Mouse (Mus musculus): ENCODE results near the gene Mta3. TPM values are rescaled to one million over a fixed set of nuclear protein-coding genes. Genes with fewer than 3 reads are reported as not detected.

Gene Mta3
- polyA plus RNA-seq, 1 experiment from 2014 or later, result 42.2 TPM

DNA sequence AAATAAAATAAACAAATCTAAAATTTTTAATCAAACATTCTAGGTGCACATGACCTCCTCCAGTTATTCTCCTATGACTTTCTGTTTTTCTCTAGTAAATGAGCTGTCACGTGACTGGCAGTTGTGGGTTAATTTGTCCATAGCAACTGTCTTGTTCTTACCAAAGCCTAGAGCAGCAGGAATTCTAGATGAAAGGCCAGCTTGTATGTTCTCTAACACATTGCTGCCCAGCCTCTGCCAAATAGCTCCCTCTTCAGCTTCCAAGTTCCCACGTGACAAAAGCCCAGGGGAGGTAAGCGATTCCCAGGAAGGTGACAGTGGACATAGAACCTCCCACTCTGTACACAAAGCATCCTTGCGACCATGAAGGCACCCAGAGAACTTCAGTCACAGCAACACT lies 128.2 kb downstream of the Mta3 start:
- no peak for TF ChIP-seq CTCF (IDR thresholded peaks at IDR 0.05; ENCODE audit: low read depth)
- Histone ChIP-seq H3K27ac (no peak overlapping the region), H3K9ac (ENCODE audit: low read depth, low read length) (no peak overlapping the region), H3K27me3 (ENCODE audit: insufficient read depth, low read length) (no peaks in the 10 kb centered on the region), H3K36me3 (ENCODE audit: insufficient read depth, low read length) (no peaks in the 10 kb centered on the region), H3K9me3 (replicated peaks; ENCODE audit: low read length) (no peaks in the 10 kb centered on the region), H3K4me1 (replicated peaks; ENCODE audit: insufficient read depth, low read length) (no peaks in the 10 kb centered on the region; the same call in 1 of the 2 replicates), H3K4me3 (replicated peaks; ENCODE audit: low read depth, low read length) (no peak overlapping the region), H3K4me2 (ENCODE audit: low read length) (no peak overlapping the region)
- WGBS, result 53% methylated on average over 4 of the region's 4 CpGs
- DNase-seq (ENCODE audit: low spot score), result no peak
- ATAC-seq (replicated peaks; ENCODE audit: low FRiP score, low read depth), result no peak

DNA sequence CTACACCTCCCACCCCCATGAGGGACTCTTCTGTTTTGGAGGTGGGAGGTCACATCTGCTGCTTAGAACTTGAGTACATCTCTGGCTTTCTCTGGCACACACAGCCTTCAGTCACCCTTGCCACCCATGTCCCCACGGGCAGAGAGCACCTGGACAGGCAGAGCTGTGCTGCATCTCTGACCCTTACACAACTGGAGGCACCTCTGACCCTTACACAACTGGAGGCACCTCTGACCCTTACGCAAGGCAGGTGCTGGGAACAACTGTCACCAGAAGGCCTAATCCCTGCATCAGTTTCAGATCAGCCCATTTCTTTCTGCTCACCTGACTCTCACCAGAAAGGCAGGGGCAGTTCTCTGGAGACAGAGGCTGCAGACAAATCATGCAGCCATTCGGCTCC lies 130.1 kb downstream of the Mta3 start:
- no peak for TF ChIP-seq CTCF (IDR thresholded peaks at IDR 0.05; ENCODE audit: low read depth)
- no peak overlapping the region for H3K9ac ChIP-seq (ENCODE audit: low read depth, low read length)
- H3K36me3 ChIP-seq (ENCODE audit: insufficient read depth, low read length), result no peaks in the 10 kb centered on the region
- no peaks in the 10 kb centered on the region for H3K27me3 ChIP-seq (ENCODE audit: insufficient read depth, low read length)
- ATAC-seq (replicated peaks; ENCODE audit: low FRiP score, low read depth) (no peak), DNase-seq (ENCODE audit: low spot score) (no peak)
- WGBS, result 56% methylated on average over 3 of the region's 3 CpGs
- H3K9me3 ChIP-seq (replicated peaks; ENCODE audit: low read length), result no peaks in the 10 kb centered on the region
- H3K27ac ChIP-seq, result no peak overlapping the region
- no peaks in the 10 kb centered on the region; the same call in 1 of the 2 replicates for H3K4me1 ChIP-seq (replicated peaks; ENCODE audit: insufficient read depth, low read length)
- no peak overlapping the region for H3K4me3 ChIP-seq (replicated peaks; ENCODE audit: low read depth, low read length)
- H3K4me2 ChIP-seq (ENCODE audit: low read length), result no peak overlapping the region

DNA sequence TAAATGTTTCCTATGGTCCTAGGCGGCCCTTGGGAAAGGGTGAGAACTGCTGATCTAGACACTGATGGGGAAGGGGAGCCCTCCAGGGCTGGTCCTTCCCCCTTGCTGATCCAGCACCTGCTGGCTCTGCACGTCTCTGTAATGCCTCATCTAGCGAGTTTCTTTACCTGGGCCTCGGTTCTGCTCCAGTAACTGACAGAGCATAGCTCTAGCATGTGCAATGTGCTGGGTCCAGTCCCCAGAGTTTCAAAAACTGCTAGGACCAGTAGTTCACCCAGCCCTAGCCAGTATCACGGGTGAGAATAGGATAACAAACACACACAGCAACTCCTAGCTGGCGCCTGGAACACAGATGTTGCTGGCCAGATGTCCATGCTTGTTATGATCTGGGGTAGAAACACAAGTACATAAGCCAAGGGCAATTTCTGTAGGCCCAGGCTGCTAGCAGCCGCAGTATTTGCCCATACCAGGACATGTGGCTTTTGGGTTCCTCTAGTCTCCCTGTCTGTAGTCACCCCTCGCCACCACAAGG lies 131.8 kb downstream of the Mta3 start:
- Histone ChIP-seq H3K4me3 (replicated peaks; ENCODE audit: low read depth, low read length) (no peak overlapping the region), H3K9me3 (replicated peaks; ENCODE audit: low read length) (no peaks in the 10 kb centered on the region), H3K36me3 (ENCODE audit: insufficient read depth, low read length) (no peaks in the 10 kb centered on the region), H3K27me3 (ENCODE audit: insufficient read depth, low read length) (no peaks in the 10 kb centered on the region), H3K9ac (ENCODE audit: low read depth, low read length) (no peak overlapping the region), H3K27ac (no peak overlapping the region), H3K4me1 (replicated peaks; ENCODE audit: insufficient read depth, low read length) (no peaks in the 10 kb centered on the region; the same call in 1 of the 2 replicates), H3K4me2 (ENCODE audit: low read length) (no peak overlapping the region)
- no peak for TF ChIP-seq CTCF (IDR thresholded peaks at IDR 0.05; ENCODE audit: low read depth)
- WGBS, result 59% methylated on average over 8 of the region's 8 CpGs
- ATAC-seq (replicated peaks; ENCODE audit: low FRiP score, low read depth) (peak; percentile 44; the same call in 1 of the 2 replicates), DNase-seq (ENCODE audit: low spot score) (no peak)

DNA sequence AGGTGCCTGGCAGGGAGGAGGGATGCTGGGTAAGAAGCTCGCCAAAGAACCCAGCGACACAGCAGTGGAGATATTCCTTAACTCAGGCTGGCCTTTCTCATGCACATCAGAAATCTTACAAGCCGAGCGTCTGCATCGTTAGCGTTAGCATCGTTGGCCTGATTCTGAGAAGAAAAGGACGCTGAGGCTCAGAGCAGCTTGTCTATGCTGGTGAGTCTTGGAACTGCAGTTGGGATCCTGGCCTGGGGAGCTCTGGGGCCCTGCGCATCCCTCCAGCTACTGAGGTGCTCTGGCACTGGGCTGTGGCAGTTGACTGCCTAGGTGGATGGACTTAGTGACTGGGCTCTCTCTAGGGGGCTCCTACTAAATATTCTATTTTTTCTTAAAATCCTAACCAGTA lies 133.2 kb downstream of the Mta3 start:
- WGBS, result 70% methylated on average over 9 of the region's 9 CpGs
- H3K9me3 ChIP-seq (replicated peaks; ENCODE audit: low read length), result no peaks in the 10 kb centered on the region
- no peak overlapping the region for H3K4me2 ChIP-seq (ENCODE audit: low read length)
- H3K27ac ChIP-seq, result no peak overlapping the region
- ATAC-seq (replicated peaks; ENCODE audit: low FRiP score, low read depth) (no peak), DNase-seq (ENCODE audit: low spot score) (no peak)
- peak; percentile 29; the same call in 1 of the 2 replicates for TF ChIP-seq CTCF (IDR thresholded peaks at IDR 0.05; ENCODE audit: low read depth)
- no peak overlapping the region for H3K9ac ChIP-seq (ENCODE audit: low read depth, low read length)
- no peak overlapping the region for H3K4me3 ChIP-seq (replicated peaks; ENCODE audit: low read depth, low read length)
- H3K4me1 ChIP-seq (replicated peaks; ENCODE audit: insufficient read depth, low read length), result no peaks in the 10 kb centered on the region; the same call in 1 of the 2 replicates
- no peaks in the 10 kb centered on the region for H3K36me3 ChIP-seq (ENCODE audit: insufficient read depth, low read length)
- no peaks in the 10 kb centered on the region for H3K27me3 ChIP-seq (ENCODE audit: insufficient read depth, low read length)

DNA sequence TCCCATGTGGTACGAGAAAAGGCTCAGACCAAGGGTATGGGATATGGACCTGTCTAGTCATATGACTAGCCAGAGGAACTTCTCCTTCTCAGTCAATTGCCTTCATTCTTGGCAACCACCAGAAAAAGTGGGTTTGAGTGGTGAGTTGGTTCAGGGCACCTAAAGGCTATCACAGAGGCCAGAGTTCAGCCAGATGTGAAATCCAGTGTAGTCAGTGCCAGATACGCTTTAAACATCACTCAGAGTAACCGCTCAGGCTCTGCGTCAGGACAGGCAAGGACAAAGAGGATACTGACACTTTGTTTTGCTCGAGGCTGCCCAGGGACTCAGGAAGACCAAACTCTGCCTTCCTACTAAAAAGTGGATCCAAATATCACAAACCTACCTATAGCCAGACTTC lies 135.0 kb downstream of the Mta3 start:
- no peak for TF ChIP-seq CTCF (IDR thresholded peaks at IDR 0.05; ENCODE audit: low read depth)
- Histone ChIP-seq H3K27ac (no peak overlapping the region), H3K4me1 (replicated peaks; ENCODE audit: insufficient read depth, low read length) (no peaks in the 10 kb centered on the region; the same call in 1 of the 2 replicates), H3K9ac (ENCODE audit: low read depth, low read length) (no peak overlapping the region), H3K4me3 (replicated peaks; ENCODE audit: low read depth, low read length) (no peak overlapping the region), H3K27me3 (ENCODE audit: insufficient read depth, low read length) (no peaks in the 10 kb centered on the region), H3K9me3 (replicated peaks; ENCODE audit: low read length) (no peaks in the 10 kb centered on the region), H3K36me3 (ENCODE audit: insufficient read depth, low read length) (no peaks in the 10 kb centered on the region), H3K4me2 (ENCODE audit: low read length) (no peak overlapping the region)
- no peak for ATAC-seq (replicated peaks; ENCODE audit: low FRiP score, low read depth)
- WGBS, result 89% methylated on average over 5 of the region's 5 CpGs
- DNase-seq (ENCODE audit: low spot score), result no peak

DNA sequence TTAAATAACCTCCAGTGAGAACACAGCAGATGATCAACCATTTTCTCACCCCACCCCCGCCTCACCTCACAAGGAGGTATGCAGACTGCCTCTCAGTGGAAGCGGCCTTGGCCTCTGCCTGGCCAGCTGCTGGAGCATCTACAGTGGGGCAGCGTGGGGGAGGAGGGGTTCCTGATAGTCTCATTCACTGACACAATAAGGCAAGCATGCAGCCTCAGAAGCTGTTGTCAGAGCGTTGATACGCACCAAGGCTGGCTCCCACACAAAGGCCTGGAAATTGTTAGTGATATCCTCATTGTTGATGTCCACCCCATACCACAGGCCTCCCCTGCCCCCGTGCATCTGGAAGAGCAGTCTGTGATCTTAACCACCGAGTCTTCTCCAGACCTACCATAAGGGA lies 137.8 kb downstream of the Mta3 start:
- H3K27me3 ChIP-seq (ENCODE audit: insufficient read depth, low read length), result no peaks in the 10 kb centered on the region
- no peaks in the 10 kb centered on the region for H3K4me1 ChIP-seq (replicated peaks; ENCODE audit: insufficient read depth, low read length)
- WGBS, result 41% methylated on average over 7 of the region's 7 CpGs
- DNase-seq (ENCODE audit: low spot score) (peak; percentile 68), ATAC-seq (replicated peaks; ENCODE audit: low FRiP score, low read depth) (peak; percentile 18; the same call in 1 of the 2 replicates)
- H3K36me3 ChIP-seq (ENCODE audit: insufficient read depth, low read length), result no peaks in the 10 kb centered on the region
- H3K4me2 ChIP-seq (ENCODE audit: low read length), result no peak overlapping the region
- TF ChIP-seq CTCF (IDR thresholded peaks at IDR 0.05; ENCODE audit: low read depth), result no peak
- no peak overlapping the region for H3K27ac ChIP-seq
- no peak overlapping the region for H3K4me3 ChIP-seq (replicated peaks; ENCODE audit: low read depth, low read length)
- no peaks in the 10 kb centered on the region for H3K9me3 ChIP-seq (replicated peaks; ENCODE audit: low read length)
- no peak overlapping the region for H3K9ac ChIP-seq (ENCODE audit: low read depth, low read length)

DNA sequence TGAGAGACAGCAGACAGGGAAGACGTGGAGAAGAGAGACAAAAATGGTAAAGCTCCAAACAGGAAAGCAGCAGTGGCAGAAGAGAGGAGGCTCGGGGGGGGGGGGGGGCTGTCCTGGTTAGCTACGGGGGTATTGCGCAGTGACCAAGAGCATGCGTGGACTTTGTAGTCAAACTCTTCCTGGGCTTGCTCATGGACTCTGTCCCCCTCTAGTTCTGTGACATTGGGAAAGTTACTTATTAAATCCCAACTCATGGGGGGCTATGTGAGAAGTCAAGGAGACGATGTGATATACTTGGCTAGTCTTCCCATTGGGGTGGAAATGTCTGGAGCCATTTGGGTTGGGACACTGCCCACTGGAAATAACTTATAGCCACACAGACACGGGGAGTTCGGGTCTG lies 139.6 kb downstream of the Mta3 start:
- no peak overlapping the region for H3K4me2 ChIP-seq (ENCODE audit: low read length)
- 57% methylated on average over 7 of the region's 8 CpGs for whole genome bisulfite sequencing
- no peaks in the 10 kb centered on the region for H3K4me1 ChIP-seq (replicated peaks; ENCODE audit: insufficient read depth, low read length)
- H3K9me3 ChIP-seq (replicated peaks; ENCODE audit: low read length), result no peaks in the 10 kb centered on the region
- no peak for TF ChIP-seq CTCF (IDR thresholded peaks at IDR 0.05; ENCODE audit: low read depth)
- H3K36me3 ChIP-seq (ENCODE audit: insufficient read depth, low read length), result no peaks in the 10 kb centered on the region
- H3K4me3 ChIP-seq (replicated peaks; ENCODE audit: low read depth, low read length), result no peak overlapping the region
- no peaks in the 10 kb centered on the region for H3K27me3 ChIP-seq (ENCODE audit: insufficient read depth, low read length)
- ATAC-seq (replicated peaks; ENCODE audit: low FRiP score, low read depth) (no peak; the same call in 1 of the 2 replicates), DNase-seq (ENCODE audit: low spot score) (no peak)
- H3K27ac ChIP-seq, result no peak overlapping the region
- no peak overlapping the region for H3K9ac ChIP-seq (ENCODE audit: low read depth, low read length)

All from kidney, postnatal 0 days (tissue).